Mouse (Mus musculus): Measurements from ENCODE around the gene Ccdc172. TPM values are rescaled to one million over a fixed set of nuclear protein-coding genes. Genes with fewer than 3 reads are reported as not detected.

Ccdc172 gene
- not detected for polyA plus RNA-seq (2012; fragmentation: generic; extraction: Trizol)
- long read RNA-seq, experiment 1, result 0 reads
- long read RNA-seq, experiment 2, result 0 reads

DNA sequence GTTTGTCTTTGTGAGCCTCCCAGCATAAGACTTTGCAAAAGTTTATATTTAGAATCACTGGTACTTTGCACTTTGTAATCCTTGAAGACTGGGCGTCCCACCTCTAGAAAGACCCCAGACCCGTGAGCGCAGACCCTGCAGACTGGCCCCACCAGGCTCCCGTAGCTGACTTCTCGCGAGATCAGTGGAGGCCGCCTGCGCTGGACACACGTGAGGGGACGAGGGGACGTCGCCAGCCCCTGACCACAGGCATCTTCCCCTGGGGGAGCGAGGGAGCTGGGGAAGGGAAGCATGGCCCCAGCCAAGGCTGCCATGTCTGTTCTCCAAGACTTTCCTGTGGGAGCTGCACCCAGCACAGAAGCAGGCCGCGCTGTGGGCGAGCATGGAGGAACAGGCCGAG is at the start of gene Ccdc172:
Ccdc172 (plus strand) TSS at position 176 of the 400 bp plus-strand sequence.
- H3K4me3 ChIP-seq (ENCODE audit: insufficient read depth, poor library complexity, severe bottlenecking), result no peak within 1 kb of the TSS
- H3K79me3 ChIP-seq (ENCODE audit: low read depth), result no peaks in the 10 kb centered on the region
- no peak within 1 kb of the TSS for H3ac ChIP-seq (ENCODE audit: control insufficient read depth, insufficient read length, low read depth)
- no peaks in the 10 kb centered on the region for H3K36me3 ChIP-seq (ENCODE audit: control insufficient read depth, insufficient read depth)
- H3K27me3 ChIP-seq (ENCODE audit: control insufficient read depth, insufficient read depth, insufficient read length), result no peaks in the 10 kb centered on the region
- H3K79me2 ChIP-seq (ENCODE audit: control insufficient read depth, insufficient read depth), result no peaks in the 10 kb centered on the region
- TF ChIP-seq CTCF (IDR thresholded peaks at IDR 0.05; ENCODE audit: control insufficient read depth, insufficient read depth, insufficient read length) (no peak), MYOG (IDR thresholded peaks at IDR 0.05; ENCODE audit: control insufficient read depth, extremely low read depth, insufficient read length) (no peak), MYOD1 (IDR thresholded peaks at IDR 0.05; ENCODE audit: control insufficient read depth, insufficient read length, low read depth) (no peak), USF1 (IDR thresholded peaks at IDR 0.05; ENCODE audit: low read depth) (no peak), MAX (IDR thresholded peaks at IDR 0.05) (no peak), CEBPB (IDR thresholded peaks at IDR 0.05; ENCODE audit: low read depth) (no peak), FOSL1 (IDR thresholded peaks at IDR 0.05; ENCODE audit: insufficient read depth, low read length, poor library complexity, severe bottlenecking) (no peak)

DNA sequence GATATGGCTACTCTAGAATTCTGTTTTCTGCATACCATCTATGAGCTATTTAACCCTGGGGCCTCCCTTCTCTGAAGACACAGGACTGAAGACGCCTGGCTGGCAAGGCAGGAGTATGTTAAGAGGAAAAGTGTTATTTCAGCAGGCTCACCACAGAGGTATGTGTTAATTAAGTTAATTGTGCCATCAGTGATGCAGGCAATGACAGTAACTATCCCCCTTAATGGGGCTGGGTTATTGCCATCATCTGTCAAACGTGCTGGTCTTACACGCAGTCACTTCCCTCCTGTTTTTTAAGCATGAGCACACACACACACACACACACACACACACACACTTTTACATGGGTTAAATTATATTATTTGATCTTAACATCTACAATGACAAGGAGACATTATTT is 48.0 kb upstream of the Ccdc172 start:
- H3K79me3 ChIP-seq (ENCODE audit: low read depth), result no peaks in the 10 kb centered on the region
- TF ChIP-seq MAX (IDR thresholded peaks at IDR 0.05) (no peak), MYOD1 (IDR thresholded peaks at IDR 0.05; ENCODE audit: control insufficient read depth, insufficient read length, low read depth) (no peak), USF1 (IDR thresholded peaks at IDR 0.05; ENCODE audit: low read depth) (no peak), CEBPB (IDR thresholded peaks at IDR 0.05; ENCODE audit: low read depth) (no peak), FOSL1 (IDR thresholded peaks at IDR 0.05; ENCODE audit: insufficient read depth, low read length, poor library complexity, severe bottlenecking) (no peak), CTCF (IDR thresholded peaks at IDR 0.05; ENCODE audit: control insufficient read depth, insufficient read depth, insufficient read length) (no peak), MYOG (IDR thresholded peaks at IDR 0.05; ENCODE audit: control insufficient read depth, extremely low read depth, insufficient read length) (no peak)
- no peaks in the 10 kb centered on the region for H3K36me3 ChIP-seq (ENCODE audit: control insufficient read depth, insufficient read depth)
- no peak overlapping the region for H3ac ChIP-seq (ENCODE audit: control insufficient read depth, insufficient read length, low read depth)
- H3K79me2 ChIP-seq (ENCODE audit: control insufficient read depth, insufficient read depth), result no peaks in the 10 kb centered on the region
- H3K4me3 ChIP-seq (ENCODE audit: insufficient read depth, poor library complexity, severe bottlenecking), result no peak overlapping the region
- H3K27me3 ChIP-seq (ENCODE audit: control insufficient read depth, insufficient read depth, insufficient read length), result no peaks in the 10 kb centered on the region

DNA sequence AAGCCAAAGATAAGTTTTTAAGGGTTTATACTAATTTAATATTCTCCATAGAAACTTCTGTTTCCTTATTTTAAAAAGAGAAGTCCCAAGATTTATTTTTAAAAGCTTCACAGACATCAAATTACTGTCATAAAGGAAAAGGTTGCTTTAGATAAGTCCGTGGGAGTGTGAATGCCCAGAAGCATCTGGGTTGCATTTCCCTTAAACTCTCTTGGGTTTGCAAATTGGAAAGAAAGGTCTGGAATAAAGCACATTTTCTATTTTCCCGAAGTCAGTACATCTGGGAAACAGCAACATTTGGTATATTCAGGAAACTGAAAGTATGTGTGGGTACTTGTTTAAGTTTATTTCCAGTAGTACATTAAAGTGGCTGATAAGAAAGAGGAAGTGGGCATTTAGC is 43.5 kb upstream of the Ccdc172 start:
- Histone ChIP-seq H3K27me3 (ENCODE audit: control insufficient read depth, insufficient read depth, insufficient read length) (no peaks in the 10 kb centered on the region), H3ac (ENCODE audit: control insufficient read depth, insufficient read length, low read depth) (no peak overlapping the region), H3K79me3 (ENCODE audit: low read depth) (no peaks in the 10 kb centered on the region), H3K79me2 (ENCODE audit: control insufficient read depth, insufficient read depth) (no peaks in the 10 kb centered on the region), H3K4me3 (ENCODE audit: insufficient read depth, poor library complexity, severe bottlenecking) (no peak overlapping the region), H3K36me3 (ENCODE audit: control insufficient read depth, insufficient read depth) (no peaks in the 10 kb centered on the region)
- no peak for TF ChIP-seq CTCF (IDR thresholded peaks at IDR 0.05; ENCODE audit: control insufficient read depth, insufficient read depth, insufficient read length)
- TF ChIP-seq MYOG (IDR thresholded peaks at IDR 0.05; ENCODE audit: control insufficient read depth, extremely low read depth, insufficient read length), result no peak
- no peak for TF ChIP-seq CEBPB (IDR thresholded peaks at IDR 0.05; ENCODE audit: low read depth)
- no peak for TF ChIP-seq MAX (IDR thresholded peaks at IDR 0.05)
- TF ChIP-seq USF1 (IDR thresholded peaks at IDR 0.05; ENCODE audit: low read depth), result no peak
- no peak for TF ChIP-seq FOSL1 (IDR thresholded peaks at IDR 0.05; ENCODE audit: insufficient read depth, low read length, poor library complexity, severe bottlenecking)
- TF ChIP-seq MYOD1 (IDR thresholded peaks at IDR 0.05; ENCODE audit: control insufficient read depth, insufficient read length, low read depth), result no peak

- Histone ChIP-seq H3K4me3 (ENCODE audit: insufficient read depth, poor library complexity, severe bottlenecking) (no peak overlapping the region), H3K79me3 (ENCODE audit: low read depth) (no peaks in the 10 kb centered on the region), H3K27me3 (ENCODE audit: control insufficient read depth, insufficient read depth, insufficient read length) (no peaks in the 10 kb centered on the region), H3K36me3 (ENCODE audit: control insufficient read depth, insufficient read depth) (no peaks in the 10 kb centered on the region), H3ac (ENCODE audit: control insufficient read depth, insufficient read length, low read depth) (no peak overlapping the region), H3K79me2 (ENCODE audit: control insufficient read depth, insufficient read depth) (no peaks in the 10 kb centered on the region)
- TF ChIP-seq FOSL1 (IDR thresholded peaks at IDR 0.05; ENCODE audit: insufficient read depth, low read length, poor library complexity, severe bottlenecking), result no peak
- TF ChIP-seq CTCF (IDR thresholded peaks at IDR 0.05; ENCODE audit: control insufficient read depth, insufficient read depth, insufficient read length), result peak; percentile 58
Measured at GRCm38 (mm10) chr19:58469421-58469820, 42.4 kb upstream of the Ccdc172 start.

GRCm38 (mm10) chr19:58474251-58474650 is 37.5 kb upstream of the Ccdc172 start:
- Histone ChIP-seq H3K27me3 (ENCODE audit: control insufficient read depth, insufficient read depth, insufficient read length) (no peaks in the 10 kb centered on the region), H3K79me2 (ENCODE audit: control insufficient read depth, insufficient read depth) (no peaks in the 10 kb centered on the region), H3K36me3 (ENCODE audit: control insufficient read depth, insufficient read depth) (no peaks in the 10 kb centered on the region), H3K4me3 (ENCODE audit: insufficient read depth, poor library complexity, severe bottlenecking) (no peak overlapping the region), H3ac (ENCODE audit: control insufficient read depth, insufficient read length, low read depth) (no peak overlapping the region), H3K79me3 (ENCODE audit: low read depth) (no peaks in the 10 kb centered on the region)
- no peak for TF ChIP-seq CTCF (IDR thresholded peaks at IDR 0.05; ENCODE audit: control insufficient read depth, insufficient read depth, insufficient read length)
- TF ChIP-seq MYOD1 (IDR thresholded peaks at IDR 0.05; ENCODE audit: control insufficient read depth, insufficient read length, low read depth), result no peak
- no peak for TF ChIP-seq USF1 (IDR thresholded peaks at IDR 0.05; ENCODE audit: low read depth)
- TF ChIP-seq MAX (IDR thresholded peaks at IDR 0.05), result no peak
- no peak for TF ChIP-seq MYOG (IDR thresholded peaks at IDR 0.05; ENCODE audit: control insufficient read depth, extremely low read depth, insufficient read length)
- no peak for TF ChIP-seq CEBPB (IDR thresholded peaks at IDR 0.05; ENCODE audit: low read depth)
- no peak for TF ChIP-seq FOSL1 (IDR thresholded peaks at IDR 0.05; ENCODE audit: insufficient read depth, low read length, poor library complexity, severe bottlenecking)

- H3K79me3 ChIP-seq (ENCODE audit: low read depth), result no peaks in the 10 kb centered on the region
- TF ChIP-seq CTCF (IDR thresholded peaks at IDR 0.05; ENCODE audit: control insufficient read depth, insufficient read depth, insufficient read length), result no peak
- no peak for TF ChIP-seq CEBPB (IDR thresholded peaks at IDR 0.05; ENCODE audit: low read depth)
- TF ChIP-seq USF1 (IDR thresholded peaks at IDR 0.05; ENCODE audit: low read depth), result no peak
- TF ChIP-seq MYOG (IDR thresholded peaks at IDR 0.05; ENCODE audit: control insufficient read depth, extremely low read depth, insufficient read length), result no peak
- no peak overlapping the region for H3ac ChIP-seq (ENCODE audit: control insufficient read depth, insufficient read length, low read depth)
Measured at GRCm38 (mm10) chr19:58482373-58482977, 29.3 kb upstream of the Ccdc172 start.

More at GRCm38 (mm10) chr19:58482373-58482977, 29.3 kb upstream of the Ccdc172 start:
- Histone ChIP-seq H3K36me3 (ENCODE audit: control insufficient read depth, insufficient read depth) (no peaks in the 10 kb centered on the region), H3K27me3 (ENCODE audit: control insufficient read depth, insufficient read depth, insufficient read length) (no peaks in the 10 kb centered on the region), H3K79me2 (ENCODE audit: control insufficient read depth, insufficient read depth) (no peaks in the 10 kb centered on the region), H3K4me3 (ENCODE audit: insufficient read depth, poor library complexity, severe bottlenecking) (no peak overlapping the region)

All from C2C12 (cell line).